Mouse (Mus musculus) embryonic fibroblast, embryonic 13.5 days (primary cell): Measurements from ENCODE around the gene Ntrk3.

Source experiments
- CTCF ChIP-seq: IDR thresholded peaks from 2 replicates; pipeline ENCODE4 v1.5.1; 2011; ENCODE audit warnings: mild to moderate bottlenecking, control low read depth, low read length, moderate library complexity, borderline replicate concordance; ENCODE audit not compliant: insufficient read depth
- POLR2A ChIP-seq: IDR thresholded peaks from 2 replicates; pipeline ENCODE4 v1.6.1; 2011; ENCODE audit warnings: low read depth, mild to moderate bottlenecking, control low read depth, low read length, moderate library complexity

DNA sequence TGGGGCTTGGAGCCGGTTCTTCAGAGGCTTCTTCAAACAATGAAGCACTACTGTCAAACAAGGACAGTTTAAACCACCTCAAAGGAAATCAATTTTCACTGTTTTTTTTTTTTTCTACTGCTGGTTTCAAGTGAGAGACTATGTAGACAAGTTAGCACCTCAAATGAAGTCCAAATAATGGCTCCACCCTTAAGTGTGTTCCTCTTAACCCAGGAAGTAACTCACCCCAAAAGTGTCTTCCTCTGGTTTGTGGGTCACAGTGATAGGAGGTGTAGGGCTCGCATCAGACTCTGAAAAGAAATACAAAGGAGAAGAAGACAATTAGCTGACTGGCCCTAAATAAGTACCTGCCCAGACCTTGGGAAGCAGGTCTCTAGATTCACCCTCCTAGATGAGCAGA, 286.1 kb downstream of the Ntrk3 start:
- TF ChIP-seq CTCF: no peak
- TF ChIP-seq POLR2A: no peak
